Mouse (Mus musculus): ENCODE measurements around the gene Prdx3.

DNA sequence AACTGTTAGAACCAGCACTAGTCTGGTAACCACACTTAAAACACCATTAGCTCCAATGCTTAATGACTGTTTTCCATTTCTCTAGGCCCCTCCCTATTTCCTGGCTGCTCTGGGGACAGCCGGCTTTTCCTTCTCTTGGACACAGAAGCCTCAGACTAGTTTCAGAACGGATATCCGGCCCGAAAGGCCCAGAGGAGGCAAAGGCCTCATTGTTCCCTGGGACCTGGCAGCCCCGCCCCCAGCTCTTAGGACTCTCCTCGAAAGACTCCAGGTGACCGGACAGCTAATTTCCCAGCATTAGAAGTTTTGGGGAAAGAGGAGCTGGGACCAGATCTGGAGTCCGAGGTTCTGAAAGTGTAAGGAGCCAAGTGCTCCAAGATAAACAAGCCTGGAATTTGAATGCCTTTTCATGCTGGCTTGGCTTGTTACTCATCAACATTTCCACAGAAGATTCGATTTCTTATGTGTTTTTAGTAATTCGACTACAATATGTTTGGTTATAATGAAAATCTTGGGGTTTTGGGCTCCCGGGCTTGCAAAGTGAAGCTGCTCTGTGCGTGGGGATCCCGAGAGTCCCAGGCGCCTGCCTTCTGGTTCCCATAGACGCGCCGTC lies 14.9 kb upstream of the Prdx3 start:
- TF ChIP-seq CTCF (IDR thresholded peaks at IDR 0.05; ENCODE audit: extremely low read depth, insufficient read depth, insufficient read length, insufficient replicate concordance) = no peak
- TF ChIP-seq POLR2A (IDR thresholded peaks at IDR 0.05; ENCODE audit: low read depth, low read length) = no peak
